Mouse (Mus musculus): ENCODE measurements at regions not wholly inside any gene's neighbourhood (a gene's known extent, or its start where the extent isn't known, plus 50 kb on each side); places are given as distances from the start of the nearest gene placed in this dataset.

DNA sequence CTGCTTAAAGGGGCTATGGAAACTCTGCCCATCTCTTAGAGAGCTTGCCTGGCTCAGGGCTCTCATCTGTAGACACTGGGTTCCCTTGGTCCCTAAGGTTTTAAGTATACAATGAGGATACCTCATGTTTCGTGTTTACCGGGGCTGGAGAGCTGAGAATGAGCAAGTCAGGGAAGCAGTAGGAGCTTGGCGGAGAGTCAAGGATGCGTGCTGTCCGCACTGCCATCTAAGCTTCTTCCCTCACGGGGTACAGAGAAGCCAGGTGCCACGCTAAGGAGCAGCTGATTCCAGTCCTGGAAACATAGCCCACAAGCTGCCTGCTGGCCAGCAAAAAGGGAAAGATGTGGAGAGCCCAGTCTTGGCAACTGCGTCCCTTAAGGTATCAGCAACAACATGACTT, 55.0 kb upstream of the Ttc34 start:
- no peak for DNase-seq

DNA sequence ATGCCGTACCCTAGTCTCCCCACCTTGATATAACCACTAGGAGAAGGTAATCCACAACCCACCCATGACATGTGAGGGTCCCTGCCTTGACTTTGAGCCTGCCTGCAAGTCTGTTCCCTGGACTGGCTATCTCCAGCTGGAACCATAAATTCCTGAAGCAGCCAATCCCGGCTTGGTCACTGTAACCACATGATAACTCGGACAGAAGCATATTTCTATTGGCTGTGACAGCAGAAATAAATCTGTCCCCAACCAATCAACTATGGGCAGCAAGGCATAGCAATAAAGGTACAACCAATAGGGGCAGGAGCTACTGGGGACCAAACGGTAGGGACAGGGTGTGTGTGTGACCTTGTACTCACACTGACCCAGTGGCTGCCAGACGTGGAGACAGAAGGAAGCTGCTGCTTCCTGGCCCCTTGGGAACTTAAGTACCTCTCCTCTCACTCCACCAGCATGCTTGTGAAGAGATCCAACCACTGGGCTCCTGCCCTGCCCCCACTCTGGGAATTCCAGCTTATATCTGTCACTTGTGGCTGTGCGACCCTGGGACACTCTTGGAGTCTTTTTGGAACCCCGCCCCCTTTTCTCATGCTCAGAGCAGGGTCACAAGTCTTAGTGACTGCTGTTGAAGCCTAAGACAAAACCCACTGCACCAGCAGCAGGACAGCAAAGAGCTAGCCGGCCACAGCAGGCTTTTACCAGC, 51.8 kb upstream of the Ttc34 start:
- DNase-seq = peak; percentile 24 to 67

DNA sequence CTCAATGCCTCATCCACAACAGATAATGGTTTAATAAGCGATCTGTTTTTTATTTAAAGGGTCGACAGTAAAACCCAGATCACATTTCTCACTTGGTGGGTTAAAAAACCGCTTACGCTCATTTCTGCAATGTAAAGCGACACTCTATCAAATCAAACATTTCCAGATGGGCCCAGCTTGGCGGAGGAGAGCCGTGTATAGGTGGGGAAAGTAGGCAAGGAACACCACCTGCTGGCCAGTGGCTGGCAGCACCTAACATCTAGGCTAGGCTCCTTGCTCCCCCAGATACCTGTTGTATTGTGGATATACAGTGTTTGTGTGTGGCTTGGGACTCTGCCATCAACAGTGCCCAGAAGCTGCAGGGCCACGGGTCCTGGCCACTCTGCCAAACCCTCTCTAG, 50.1 kb upstream of the Ttc34 start:
- peak; percentile 44 to 57 for DNase-seq

Data from kidney, postnatal 25 days (tissue).